Mouse (Mus musculus): ENCODE measurements around the gene Trp73. TPM values are rescaled to one million over a fixed set of nuclear protein-coding genes. Genes with fewer than 3 reads are reported as not detected.

Gene Trp73
- total RNA-seq, 2 experiments from 2014 or later: 0.26 to 0.86 TPM

DNA sequence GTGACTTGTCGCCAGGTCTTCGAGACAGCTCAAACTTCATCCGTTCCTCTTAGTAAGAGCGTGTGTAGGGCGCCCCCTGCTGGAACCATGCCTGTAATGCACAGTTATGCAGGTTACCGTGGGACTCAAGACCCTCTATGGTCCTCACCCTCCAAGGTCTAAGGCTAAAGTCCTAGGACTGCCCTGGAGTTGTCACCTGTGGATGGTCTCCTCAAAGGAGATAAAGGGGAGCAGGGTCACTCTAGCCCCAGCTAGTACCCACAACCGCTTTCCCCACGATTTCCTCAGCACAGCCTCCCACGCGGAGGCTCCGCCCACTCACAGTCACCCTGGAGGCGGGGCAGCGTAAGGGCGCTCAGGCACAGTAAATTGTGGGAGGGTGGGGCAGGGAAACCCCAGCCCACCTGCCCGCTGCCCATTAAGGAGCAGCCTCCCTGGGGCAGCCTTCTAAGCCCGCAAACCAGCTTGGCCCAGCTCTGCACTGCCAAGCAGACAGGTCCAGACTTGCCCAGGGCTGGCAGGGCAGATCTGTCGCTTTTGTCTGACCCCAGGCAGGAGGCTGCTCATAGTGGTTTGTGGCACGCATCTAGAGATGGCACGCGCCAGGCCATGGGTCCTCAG lies 34.5 kb downstream of the Trp73 start:
- DNase-seq (ENCODE audit: low spot score in 2 of 2): peak; percentile 56 to 77

DNA sequence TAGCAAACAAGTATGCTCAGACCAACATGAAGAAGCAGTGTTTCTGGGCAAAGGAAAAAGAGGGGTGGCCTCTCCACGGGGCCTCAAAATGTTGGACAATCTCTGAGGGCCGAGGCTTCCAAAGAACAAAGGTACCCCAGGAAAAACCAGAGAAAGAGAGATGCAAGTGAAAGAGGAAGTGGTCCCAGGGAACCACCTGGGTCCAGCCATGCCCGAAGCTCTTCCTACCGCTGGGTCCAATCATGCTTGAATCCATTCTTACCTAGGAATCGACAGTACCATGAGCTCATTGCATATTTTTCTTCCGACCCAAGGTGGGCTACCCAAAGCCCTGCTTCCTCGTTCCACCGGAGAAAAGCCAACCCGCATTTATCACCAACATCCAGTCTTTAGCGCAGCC lies 36.1 kb downstream of the Trp73 start:
- DNase-seq (ENCODE audit: low spot score in 2 of 2): no peak

DNA sequence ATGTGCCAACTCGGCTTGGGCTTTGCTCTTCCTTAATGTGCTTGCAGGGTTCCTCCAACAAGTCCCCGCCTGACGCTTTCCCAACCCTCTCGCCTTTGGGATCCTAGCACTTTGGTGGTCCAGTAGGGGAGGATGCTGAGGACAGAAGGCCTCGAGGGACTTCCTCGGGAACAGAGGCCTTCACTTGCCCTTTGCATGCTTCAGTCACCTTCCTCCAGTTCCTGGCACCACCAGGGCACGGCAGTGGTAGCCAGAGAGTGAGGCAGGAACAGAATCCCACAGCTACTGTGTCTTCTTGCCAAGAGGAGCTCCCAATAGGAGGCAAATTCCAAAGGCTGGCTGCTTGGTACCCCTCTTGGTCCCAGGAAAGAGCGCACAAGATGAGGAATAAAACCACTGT lies 36.6 kb downstream of the Trp73 start:
- DNase-seq (ENCODE audit: low spot score in 2 of 2): no peak

DNA sequence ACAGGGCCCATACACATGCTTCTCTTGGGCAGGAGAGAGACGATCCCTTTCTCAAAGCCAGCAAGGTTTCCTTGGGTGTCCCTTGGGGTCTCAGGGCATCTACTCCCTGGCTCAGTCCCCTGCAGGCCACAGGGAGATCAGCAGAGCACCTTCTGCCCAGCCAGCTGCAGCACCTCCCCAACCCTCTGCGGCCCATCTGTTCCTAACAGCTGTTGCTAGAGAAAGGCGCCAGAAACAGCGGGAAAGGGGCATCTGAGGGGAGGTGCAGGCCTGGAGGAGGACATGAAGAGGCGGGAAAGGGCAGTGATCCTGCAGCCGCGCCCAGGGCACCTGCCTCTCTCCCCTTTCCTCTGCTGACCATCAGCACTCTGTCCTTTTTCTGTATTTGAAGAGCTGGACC lies 40.6 kb downstream of the Trp73 start:
- DNase-seq (ENCODE audit: low spot score in 2 of 2): no peak

DNA sequence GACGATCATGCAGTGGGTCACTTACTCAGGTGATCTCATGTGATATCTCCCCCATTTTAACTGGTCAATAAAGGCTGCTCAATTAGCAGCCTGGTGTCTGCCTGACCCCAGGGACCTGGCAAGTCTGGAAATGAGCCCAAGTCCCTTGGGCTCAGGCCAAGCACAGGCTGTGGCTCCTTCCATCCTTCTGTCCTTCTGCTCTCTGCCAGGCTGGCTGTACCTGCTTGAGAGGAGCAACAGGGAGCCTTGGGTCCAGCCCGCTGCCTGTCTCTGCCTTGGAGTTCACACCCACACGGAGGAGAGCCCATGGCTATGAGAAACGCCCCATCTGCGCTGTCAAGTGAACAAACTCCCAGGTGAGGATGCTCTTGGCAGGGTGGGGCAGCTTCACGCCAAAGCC lies 43.9 kb downstream of the Trp73 start:
- no peak for DNase-seq (ENCODE audit: low spot score in 2 of 2)

DNA sequence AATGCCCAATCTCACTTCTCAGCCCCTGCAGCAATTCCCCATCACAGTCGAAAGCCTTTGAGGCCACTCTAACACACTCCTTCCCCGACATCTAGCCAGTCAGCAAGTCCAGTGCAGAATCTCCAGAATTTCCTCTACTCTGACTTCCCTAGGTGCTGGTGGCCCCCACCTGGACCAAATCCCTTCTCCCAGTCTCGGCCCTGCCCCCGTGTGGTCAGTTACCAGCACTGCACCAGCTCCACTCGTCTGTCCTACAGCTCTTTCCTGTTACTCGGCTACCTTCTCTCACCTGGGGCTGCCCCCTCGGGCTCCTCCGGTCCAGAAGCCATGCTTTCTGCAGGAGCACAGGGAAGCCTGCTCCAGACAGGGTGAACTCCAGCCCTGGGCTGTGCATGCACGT lies 46.8 kb downstream of the Trp73 start:
- DNase-seq (ENCODE audit: low spot score in 2 of 2): peak; percentile 51 to 68

DNA sequence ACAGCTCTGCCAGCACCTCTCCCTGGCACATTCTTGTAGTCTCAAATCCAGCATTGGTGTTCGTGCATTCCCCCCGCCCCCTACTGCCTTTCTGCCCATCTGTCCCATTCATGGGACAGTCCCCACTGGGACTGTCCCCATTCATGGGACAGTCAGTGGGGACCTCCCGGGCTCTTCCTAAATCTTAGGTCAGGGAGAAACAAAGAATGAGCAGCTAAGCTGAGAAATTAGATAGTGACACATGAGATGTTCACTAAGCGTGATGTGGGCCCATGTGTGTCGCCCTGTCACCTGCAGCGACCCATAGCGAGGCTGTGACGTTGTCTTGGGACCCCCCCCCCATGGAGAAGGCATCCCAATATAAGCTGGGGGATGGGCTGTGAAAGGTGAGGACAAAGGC lies 48.7 kb downstream of the Trp73 start:
- DNase-seq (ENCODE audit: low spot score in 2 of 2): no peak

DNA sequence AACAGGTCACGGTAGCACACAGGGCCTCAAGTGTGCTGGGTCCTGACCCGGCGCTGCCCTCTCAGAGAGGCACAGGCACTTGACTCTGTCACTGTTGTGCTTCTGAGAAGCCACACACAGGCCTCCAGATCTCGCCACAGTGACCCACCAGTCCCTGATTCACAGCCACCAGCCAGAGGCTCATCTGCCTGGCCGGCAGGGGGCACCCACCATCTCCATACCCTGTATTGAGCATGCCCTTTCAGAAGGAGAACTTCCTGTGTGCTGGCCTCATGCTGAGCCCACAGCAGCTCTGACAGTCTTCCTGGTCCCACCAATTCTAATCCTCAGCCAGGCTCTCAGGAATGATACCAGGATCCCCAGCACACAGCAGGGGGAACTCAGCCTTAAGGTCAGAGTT lies 50.8 kb downstream of the Trp73 start:
- no peak for DNase-seq (ENCODE audit: low spot score in 2 of 2)

DNA sequence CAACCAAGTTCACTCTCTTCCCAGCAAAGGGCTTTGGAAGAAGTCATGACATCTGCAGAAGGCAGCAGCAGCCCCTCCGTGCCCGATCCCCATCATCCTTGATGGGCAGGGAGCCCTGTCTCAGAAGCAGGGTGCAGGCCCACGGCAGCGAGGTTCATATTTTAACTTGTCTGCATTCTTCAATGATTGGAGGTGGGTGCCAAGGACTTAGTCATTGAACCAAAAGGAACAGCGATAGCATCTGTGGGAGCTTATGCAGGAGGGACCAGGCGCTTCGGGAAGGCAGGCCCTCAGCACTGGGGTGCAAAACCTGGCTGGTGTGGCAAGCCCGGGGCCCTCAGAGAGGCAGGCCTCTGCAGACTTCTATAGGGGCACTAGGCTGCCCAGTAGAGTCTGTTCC lies 53.6 kb downstream of the Trp73 start:
- no peak for DNase-seq (ENCODE audit: low spot score in 2 of 2)

DNA sequence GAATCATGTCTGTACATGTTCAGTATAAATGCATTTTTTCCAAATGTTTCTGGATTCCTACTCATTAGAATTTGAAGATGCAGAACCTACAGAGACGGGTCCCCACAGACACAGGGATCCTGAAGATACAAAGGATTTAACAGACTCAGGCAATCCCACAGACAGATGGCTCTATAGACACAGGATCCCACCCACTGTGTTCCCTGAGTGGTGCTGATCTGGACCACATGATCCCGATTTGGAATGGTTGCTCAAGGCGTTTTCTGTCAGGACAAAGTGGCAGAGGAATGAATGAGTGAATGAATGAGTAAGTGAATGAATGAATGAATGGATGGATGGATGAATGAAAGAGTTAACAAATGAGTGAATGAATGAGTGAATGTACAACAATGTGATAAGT lies 54.2 kb downstream of the Trp73 start:
- peak in 1 of 2 experiments; percentile 36 for DNase-seq (ENCODE audit: low spot score in 2 of 2)

DNA sequence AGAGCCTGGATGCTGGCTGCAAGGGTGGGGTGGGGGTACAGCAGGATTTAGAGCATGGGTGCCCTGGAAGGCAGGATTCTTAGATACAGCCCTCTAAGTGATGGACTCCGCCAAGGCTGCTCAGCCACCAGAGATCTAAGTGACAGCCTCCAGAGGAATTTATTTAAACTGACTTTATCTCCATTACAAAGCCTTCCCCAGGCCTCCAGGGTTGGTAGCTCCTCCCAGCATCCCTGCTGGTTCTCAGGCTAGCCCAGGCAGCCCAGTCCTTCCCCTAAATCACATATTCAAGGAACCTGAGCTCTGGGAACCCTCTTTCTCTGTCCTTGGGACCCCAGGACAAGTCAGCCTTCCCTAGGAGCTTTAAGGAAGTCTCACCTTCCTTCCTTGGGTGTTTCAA lies 58.0 kb downstream of the Trp73 start:
- no peak for DNase-seq (ENCODE audit: low spot score in 2 of 2)

DNA sequence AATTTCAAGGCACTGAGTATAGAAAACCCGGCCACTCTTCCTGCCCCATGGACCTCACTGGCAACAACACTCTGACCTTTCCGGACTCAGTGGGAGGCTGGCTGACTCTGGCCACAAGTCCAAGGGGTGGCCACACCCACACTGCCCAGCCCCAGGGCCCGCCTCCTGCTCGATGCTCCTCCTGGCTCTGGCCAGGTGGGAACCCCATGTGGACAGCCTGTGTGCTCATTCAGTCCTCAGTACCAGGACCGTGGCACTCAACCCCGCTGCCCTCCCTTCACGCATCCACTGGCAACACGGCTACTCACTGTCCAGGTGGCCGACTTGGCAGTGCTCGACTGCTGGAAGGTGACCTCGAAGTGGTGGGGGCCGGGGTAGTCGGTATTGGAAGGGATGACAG lies 59.0 kb downstream of the Trp73 start:
- DNase-seq (ENCODE audit: low spot score in 2 of 2): no peak

DNA sequence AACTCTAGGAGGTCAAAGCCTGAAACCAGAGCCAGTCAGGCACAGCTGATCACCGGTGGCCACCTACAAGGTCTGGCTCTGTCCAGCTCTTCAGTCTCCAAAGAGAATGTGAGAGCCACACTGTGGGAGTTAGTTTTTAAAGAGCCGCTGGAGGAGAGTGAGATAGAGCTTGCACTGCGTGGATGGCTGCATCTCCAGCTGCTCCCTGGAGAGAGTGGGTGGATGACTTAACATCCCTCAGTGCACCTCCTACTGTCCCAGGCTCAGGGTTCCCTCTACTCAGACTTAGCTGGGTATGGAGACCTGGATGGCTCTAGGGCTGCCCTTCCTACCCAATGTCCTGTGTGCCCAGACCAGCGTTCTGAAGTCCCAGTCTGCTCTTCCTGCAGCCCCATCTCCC lies 59.8 kb downstream of the Trp73 start:
- DNase-seq (ENCODE audit: low spot score in 2 of 2): peak in 1 of 2 experiments; percentile 45

DNA sequence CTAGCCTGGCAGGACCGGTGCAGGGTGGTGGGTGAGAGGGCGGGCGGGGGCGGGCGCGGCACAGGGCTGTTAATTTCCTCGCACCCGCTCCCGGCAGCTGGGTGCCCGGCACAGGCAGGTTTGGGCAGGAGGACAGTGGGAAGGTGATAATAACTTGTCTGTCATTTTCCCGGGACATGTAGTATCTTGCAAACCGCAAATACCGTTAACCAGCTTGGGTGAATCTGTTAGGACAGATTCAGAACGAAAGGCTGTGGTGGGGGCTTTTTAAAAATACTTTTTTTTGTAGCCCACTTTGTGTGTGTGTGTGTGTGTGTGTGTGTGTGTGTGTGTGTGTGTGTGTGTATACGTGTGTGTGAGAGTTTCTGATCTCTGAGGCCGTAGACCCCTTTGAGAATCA lies 68.1 kb downstream of the Trp73 start:
- DNase-seq (ENCODE audit: low spot score in 2 of 2): no peak

DNA sequence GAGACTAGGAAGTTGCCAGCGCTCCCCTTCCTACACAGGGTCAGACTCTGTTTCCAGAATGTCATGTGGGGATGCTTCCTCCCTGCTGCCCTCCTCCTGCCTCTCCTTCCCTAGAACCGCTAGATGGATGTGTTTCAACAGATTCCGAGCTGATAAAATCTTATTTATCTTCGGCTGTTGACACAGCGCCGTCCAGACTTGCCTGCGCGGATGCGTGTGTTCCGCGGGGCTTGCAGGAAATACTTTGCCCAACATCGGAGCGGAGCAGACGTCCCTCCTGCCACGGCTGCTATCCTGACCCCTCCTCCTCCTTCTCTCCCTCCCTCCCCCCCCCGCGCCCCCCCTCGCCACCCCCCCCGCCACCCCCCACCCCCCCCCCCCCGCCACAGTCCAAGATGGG lies 68.5 kb downstream of the Trp73 start:
- DNase-seq (ENCODE audit: low spot score in 2 of 2): no peak

DNA sequence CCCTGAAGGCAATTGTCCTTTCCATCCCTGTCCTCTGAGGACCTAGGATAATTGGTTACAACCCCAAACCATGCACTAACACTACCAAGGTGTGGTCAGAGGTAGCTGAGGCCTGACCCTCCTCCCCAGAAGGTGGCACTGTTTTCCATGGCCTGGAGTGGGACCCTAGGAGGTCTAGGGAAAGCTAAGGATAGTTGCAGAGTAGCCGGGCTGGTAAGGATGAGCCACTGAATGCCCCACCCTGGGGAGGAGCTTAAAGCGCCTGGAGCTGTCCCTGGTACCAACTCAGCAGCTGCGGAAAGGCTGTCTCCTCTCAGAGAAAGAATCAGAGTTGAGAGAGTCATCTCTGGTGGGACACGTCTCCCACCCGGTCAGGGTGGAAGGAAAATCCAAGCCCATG lies 69.1 kb downstream of the Trp73 start:
- DNase-seq (ENCODE audit: low spot score in 2 of 2): no peak

DNA sequence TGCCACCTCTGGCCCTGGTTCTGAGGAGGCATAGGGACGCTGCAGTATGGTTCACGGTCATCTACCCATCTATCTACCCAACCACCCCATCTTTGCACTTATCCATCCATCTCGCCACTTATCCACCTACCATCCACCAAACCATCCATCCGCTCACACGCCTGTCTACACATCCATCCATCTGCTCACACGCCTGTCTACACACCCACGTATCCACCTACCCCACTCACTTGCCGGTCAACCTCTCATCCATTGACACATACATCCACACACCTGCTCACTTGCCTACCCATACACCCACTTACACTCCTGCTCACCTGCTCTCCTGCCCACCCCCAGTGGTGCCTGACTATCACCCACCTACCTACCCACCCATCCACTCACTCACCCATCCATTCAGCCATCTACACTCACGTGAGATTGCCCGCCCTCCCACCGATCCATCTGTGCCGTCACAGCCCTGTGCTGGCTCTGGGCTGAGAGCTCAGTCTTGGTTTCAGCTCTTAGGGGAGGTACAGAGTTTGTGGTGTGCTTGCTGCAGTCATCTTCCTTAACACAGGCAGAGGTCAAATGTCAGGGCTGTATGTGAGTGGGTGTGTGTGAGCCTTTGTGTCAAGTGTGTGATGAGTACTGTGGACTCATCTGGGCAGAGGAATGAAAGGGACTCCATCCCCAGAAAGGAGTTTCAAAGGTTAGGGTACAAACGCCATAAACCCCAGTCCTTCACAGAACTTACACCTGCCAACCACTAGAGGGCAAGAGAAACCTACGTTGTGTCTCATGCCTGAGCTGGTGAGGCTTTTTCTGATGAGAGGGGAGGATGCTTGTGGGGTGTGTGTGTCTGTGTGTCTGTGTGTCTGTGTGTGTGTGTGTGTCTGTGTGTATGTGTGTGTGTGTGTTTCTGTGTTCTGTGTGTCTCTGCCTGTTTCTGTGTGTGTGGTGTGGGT lies 74.9 kb downstream of the Trp73 start:
- peak; percentile 37 to 38 for DNase-seq (ENCODE audit: low spot score in 2 of 2)

DNA sequence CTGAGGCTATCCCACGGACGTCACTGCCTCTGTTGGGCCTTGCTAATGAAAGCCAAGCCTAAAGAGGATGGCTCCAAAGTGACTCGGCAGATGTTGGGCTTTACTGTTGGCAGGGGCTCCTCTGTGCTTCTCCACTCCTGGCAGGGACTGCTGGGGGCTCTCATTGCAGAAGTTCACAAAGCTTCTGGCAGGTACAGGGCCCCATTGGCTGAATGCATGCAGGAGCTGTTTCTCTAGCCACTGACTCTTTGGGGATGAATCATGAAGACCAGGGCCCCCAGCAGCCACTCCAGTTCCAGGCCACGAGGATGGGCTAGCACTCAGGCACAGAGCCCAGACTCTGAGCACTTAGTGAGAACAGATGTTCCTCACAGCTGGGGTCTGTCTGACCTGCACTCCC lies 82.3 kb downstream of the Trp73 start:
- DNase-seq (ENCODE audit: low spot score in 2 of 2): no peak

DNA sequence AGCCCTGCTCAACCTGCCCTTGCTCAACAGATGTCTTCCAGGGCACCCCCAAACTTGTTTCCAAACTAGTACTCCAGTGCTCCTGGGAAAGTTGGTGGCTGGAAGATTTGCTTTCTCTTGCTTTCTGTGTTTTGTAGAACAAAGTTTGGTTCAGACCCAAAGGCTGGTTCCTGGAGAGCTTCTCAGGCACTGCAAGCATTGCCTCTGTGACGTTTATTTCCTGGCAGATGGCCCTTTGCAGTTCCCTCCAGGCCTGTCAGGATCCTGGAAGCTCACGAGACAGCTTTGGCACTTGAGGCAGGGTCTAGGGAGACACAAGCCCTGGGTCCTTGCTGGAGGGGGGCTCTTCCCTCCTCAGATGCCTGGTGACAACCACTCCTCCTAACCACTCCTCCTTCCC lies 83.3 kb downstream of the Trp73 start:
- DNase-seq (ENCODE audit: low spot score in 2 of 2): no peak

DNA sequence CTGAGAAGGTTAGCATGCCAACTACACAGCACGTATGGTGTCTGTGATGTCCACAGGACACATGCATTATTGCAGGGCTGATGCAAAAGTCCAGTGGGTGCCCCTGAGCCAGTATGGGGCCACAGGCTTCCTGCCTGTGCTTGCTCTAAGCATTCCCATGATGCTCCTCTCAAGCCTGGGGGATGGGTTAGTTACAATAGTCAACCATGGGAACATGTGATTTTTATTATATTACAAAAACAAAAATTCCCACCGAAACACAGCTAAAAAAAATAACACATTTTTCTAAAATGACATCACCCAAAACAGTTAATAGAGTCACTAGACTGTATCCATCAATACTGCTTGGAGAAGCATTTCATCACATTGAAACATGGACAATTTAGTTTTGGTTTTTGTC lies 84.0 kb downstream of the Trp73 start:
- no peak for DNase-seq (ENCODE audit: low spot score in 2 of 2)

DNA sequence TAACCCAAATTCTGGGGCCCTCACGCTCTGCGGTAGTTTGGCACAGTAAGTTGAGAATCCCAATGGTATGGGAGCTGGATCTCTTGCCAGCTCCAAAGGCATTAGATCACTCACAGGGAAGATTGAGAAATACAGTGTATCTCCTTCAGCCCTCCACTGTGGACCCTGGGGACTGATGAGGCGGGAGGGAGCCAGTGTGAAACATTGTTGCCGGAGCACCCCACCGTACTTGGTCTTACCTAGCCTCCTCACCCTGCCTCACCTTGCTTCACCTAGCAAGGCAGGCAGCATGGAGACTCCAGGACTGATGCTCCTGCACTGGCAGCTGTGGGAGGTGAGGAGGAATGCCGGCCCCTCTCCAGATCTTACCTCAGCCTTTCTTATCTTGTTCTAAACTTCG lies 84.5 kb downstream of the Trp73 start:
- no peak for DNase-seq (ENCODE audit: low spot score in 2 of 2)

DNA sequence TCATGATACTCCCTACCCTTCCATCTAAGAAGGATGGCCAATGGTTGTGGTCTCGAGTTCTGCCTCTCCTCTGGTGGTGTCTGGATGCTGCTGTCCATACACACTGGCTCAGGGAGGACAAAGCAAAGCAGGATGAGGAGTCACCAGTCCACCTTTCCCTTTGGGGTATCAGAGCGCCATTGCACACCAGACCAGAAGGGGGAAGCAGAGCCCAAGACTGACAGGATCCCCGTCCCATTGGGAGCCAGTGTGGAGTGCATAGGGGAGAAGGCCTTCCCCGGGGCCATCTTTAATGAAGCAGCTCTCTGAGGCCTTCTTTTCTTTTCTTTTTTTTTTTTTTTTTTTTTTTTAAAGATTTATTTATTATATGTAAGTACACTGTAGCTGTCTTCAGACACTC lies 86.9 kb downstream of the Trp73 start:
- no peak for DNase-seq (ENCODE audit: low spot score in 2 of 2)

DNA sequence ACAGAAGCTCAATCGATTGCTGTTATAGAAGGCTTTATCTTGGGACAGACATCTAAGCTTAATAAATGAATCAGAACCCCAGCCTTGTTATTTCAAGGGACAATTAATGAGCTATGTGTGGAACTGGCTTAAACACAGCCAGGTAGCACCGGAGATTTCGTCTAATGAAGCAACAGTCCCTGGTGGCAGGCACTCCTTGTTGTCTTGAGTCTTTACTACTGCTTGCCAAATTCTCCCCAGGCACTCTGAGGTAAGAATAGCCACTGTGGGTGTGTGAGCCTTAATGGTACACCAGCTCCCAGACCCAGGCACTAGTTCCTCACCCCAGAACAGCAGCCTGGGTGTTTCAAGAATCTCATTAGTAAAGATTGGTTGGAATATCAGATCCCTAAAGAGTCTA lies 88.6 kb downstream of the Trp73 start:
- peak in 1 of 2 experiments; percentile 28 for DNase-seq (ENCODE audit: low spot score in 2 of 2)
